Mouse (Mus musculus): ENCODE data around the gene Bst2. TPM values are rescaled to one million over a fixed set of nuclear protein-coding genes. Genes with fewer than 3 reads are reported as not detected.
A peak's percentile ranks its signal among the peaks of the same experiment; 100 is the strongest.
"Not testable (repeated sequence)": the region's sequence is repeated elsewhere in the genome, so short reads cannot be mapped to it uniquely, and the experiment has no call there.

Gene Bst2
- polyA plus RNA-seq, 1 experiment: 17.3 TPM

DNA sequence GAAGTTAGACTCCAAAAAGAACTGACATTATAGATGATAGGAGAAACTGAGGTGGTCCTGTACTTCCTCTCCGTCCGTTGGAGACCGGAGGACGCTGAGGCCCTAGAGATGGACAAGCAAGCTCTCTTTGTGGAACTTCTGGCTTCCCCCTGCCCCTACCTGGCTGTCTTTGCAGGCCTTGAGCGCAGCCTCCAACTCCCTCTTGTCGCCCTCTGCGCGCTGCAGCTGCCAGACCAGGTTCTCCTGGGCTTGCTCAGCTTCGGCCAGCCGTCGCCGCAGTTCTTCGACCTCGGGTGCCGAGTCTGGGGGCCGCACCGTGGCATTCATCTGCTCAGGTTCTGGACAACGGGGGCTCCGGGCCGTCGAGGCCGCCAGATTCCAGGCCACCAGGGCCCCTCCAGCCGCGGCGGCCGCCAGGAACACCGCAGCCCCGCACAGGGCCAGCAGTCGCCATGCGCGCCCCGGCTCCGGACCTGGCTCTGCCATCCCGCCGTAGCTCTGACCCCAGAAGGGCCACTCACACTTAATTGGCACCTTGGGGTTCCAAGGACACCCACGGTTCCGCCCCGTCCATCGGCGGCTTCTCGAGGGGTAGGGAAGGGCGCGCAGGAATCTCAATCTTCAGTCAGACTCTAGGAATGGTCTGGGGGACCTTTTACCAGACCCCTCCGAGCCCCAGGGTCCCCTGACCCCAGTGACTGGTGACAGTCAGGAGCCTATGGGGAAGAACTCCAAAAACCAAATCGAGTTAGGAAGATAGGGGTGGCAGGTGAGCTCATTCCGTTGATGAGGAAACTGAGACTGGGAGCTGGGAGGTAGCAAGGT is 11.8 kb downstream of the Bst2 start, which contains the start of gene Ccdc194:
Gene Ccdc194, minus strand, starts transcription at position 486 of the 825 bp plus-strand sequence.
- TF ChIP-seq POLR2A (IDR thresholded peaks at IDR 0.05; ENCODE audit: borderline replicate concordance, insufficient read depth, low read length): no peak
- TF ChIP-seq CTCF (IDR thresholded peaks at IDR 0.05; ENCODE audit: borderline replicate concordance, insufficient read depth, low read depth, low read length): no peak
- Histone ChIP-seq H3K4me3 (replicated peaks; ENCODE audit: insufficient read depth, low read depth, low read length) (no peak within 1 kb of the TSS), H3K27me3 (ENCODE audit: control insufficient read depth, insufficient read depth, low read length) (peaks cover 8% of the 10 kb centered on the region; the same call in 1 of the 2 replicates), H3K4me1 (ENCODE audit: control insufficient read depth, insufficient read depth, low read length) (no peaks in the 10 kb centered on the region; the same call in 1 of the 2 replicates), H3K27ac (ENCODE audit: insufficient read depth, low read length) (no peak within 1 kb of the TSS)
- WGBS: 9% methylated on average over 46 of the region's 46 CpGs
- no peak for DNase-seq

DNA sequence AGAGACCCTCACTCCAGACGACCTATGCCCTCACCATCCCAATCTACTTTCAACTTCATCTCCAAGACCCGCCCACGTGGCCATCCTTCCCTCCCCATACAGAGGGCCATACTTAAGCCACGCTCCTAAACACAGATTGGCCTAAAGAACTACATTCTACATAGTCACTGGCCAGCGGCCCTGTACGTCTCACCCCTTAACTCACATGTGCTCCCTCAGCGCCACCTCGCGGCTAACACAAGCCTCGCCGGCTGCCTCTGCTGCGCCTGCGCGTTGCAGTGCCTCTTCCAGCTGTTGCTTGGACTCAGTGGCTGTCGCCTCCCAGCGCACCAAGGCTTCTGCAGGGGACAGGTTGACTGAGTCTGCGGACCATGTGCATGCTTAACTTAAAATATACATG is 15.6 kb downstream of the Bst2 start:
- no peak overlapping the region for H3K4me3 ChIP-seq (replicated peaks; ENCODE audit: insufficient read depth, low read depth, low read length)
- DNase-seq: peak; percentile 86 to 93
- H3K27me3 ChIP-seq (ENCODE audit: control insufficient read depth, insufficient read depth, low read length): peaks cover 8% of the 10 kb centered on the region; the same call in 1 of the 2 replicates
- 2% methylated on average over 17 of the region's 17 CpGs for WGBS
- H3K27ac ChIP-seq (ENCODE audit: insufficient read depth, low read length): no peak overlapping the region
- TF ChIP-seq CTCF (IDR thresholded peaks at IDR 0.05; ENCODE audit: borderline replicate concordance, insufficient read depth, low read depth, low read length): peak; percentile 94
- TF ChIP-seq POLR2A (IDR thresholded peaks at IDR 0.05; ENCODE audit: borderline replicate concordance, insufficient read depth, low read length): no peak
- H3K4me1 ChIP-seq (ENCODE audit: control insufficient read depth, insufficient read depth, low read length): no peaks in the 10 kb centered on the region; the same call in 1 of the 2 replicates

DNA sequence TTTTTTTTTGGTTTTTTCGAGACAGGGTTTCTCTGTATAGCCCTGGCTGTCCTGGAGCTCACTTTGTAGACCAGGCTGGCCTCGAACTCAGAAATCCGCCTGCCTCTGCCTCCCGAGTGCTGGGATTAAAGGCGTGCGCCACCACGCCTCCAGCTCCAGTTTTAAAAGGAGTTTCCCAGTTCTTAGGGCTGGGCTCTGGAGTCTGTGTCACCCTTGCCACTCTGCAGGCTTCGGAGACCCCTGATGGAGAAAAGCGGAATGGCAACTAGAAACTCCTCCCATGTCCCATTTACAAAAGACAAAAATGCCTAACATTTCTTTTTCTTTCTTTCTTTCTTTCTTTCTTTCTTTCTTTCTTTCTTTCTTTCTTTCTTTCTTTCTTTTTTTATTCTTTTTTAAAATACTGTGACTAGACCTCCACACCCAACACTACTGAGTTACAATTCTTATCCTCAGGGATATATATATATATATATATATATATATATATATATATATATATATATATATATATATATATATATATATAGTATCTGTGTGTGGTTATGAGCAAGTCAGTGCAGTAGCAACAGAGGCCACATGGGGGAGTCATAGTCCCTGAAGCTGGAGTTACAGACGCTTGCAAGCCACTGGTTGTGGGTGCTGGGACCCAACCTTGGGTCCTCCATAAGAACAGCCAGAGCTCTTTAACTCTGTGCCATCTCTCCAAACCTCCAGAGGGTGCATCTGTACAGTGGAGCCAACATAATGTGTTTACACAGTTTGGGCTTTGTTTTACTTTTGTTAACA is 18.0 kb downstream of the Bst2 start:
- H3K4me3 ChIP-seq (replicated peaks; ENCODE audit: insufficient read depth, low read depth, low read length); H3K27ac ChIP-seq (ENCODE audit: insufficient read depth, low read length); H3K4me1 ChIP-seq (ENCODE audit: control insufficient read depth, insufficient read depth, low read length); H3K27me3 ChIP-seq (ENCODE audit: control insufficient read depth, insufficient read depth, low read length): not testable (repeated sequence)
- peak in 1 of 2 experiments; percentile 44 for DNase-seq
- WGBS: 33% methylated on average over 10 of the region's 10 CpGs
- TF ChIP-seq CTCF (IDR thresholded peaks at IDR 0.05; ENCODE audit: borderline replicate concordance, insufficient read depth, low read depth, low read length): peak; percentile 66

DNA sequence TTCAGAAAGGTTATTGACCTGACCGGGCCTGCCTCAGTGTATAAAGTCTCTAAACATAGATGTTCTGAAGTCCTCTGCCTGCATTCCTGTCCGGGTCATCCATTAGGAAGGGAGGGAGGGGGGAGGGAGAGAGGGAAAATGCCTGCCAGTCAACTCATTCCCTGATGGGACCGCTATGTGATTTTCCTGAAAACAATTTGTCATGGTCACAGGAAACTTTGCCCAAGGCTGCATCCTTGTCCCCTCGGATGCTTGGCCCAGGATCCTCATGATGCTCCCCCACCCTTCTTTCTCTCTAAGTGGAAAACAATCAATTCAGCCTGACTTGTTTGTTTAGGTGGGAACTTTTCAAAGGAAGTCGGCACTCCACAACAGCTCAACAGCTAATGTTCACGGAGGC is 20.5 kb downstream of the Bst2 start:
- WGBS: 32% methylated on average over 6 of the region's 6 CpGs
- Histone ChIP-seq H3K4me1 (ENCODE audit: control insufficient read depth, insufficient read depth, low read length) (no peaks in the 10 kb centered on the region), H3K4me3 (replicated peaks; ENCODE audit: insufficient read depth, low read depth, low read length) (no peak overlapping the region), H3K27me3 (ENCODE audit: control insufficient read depth, insufficient read depth, low read length) (no peaks in the 10 kb centered on the region), H3K27ac (ENCODE audit: insufficient read depth, low read length) (no peak overlapping the region)
- TF ChIP-seq CTCF (IDR thresholded peaks at IDR 0.05; ENCODE audit: borderline replicate concordance, insufficient read depth, low read depth, low read length) (no peak), POLR2A (IDR thresholded peaks at IDR 0.05; ENCODE audit: borderline replicate concordance, insufficient read depth, low read length) (no peak)
- DNase-seq: no peak

DNA sequence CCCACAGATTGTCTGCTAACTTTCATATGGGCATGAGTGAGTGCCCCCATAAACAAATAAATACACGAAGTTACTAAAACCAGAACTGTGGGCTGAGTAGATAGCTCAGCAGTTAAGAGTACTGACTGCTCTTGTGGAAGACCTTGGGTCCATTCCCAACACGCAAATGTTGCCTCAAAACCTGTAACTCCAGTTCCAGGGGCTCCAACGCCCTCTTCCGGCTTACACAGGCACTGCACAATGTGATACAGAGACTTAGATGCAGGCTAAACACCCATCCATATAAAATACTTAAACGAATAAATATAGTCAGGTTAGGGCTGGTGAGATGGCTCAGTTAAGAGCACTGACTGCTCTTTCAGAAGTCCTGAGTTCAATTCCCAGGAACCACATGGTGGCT is 22.2 kb downstream of the Bst2 start:
- no peaks in the 10 kb centered on the region for H3K4me1 ChIP-seq (ENCODE audit: control insufficient read depth, insufficient read depth, low read length)
- H3K4me3 ChIP-seq (replicated peaks; ENCODE audit: insufficient read depth, low read depth, low read length): no peak overlapping the region
- 68% methylated on average over 5 of the region's 5 CpGs for WGBS
- H3K27ac ChIP-seq (ENCODE audit: insufficient read depth, low read length): no peak overlapping the region
- TF ChIP-seq POLR2A (IDR thresholded peaks at IDR 0.05; ENCODE audit: borderline replicate concordance, insufficient read depth, low read length): no peak
- no peak for TF ChIP-seq CTCF (IDR thresholded peaks at IDR 0.05; ENCODE audit: borderline replicate concordance, insufficient read depth, low read depth, low read length)
- no peaks in the 10 kb centered on the region for H3K27me3 ChIP-seq (ENCODE audit: control insufficient read depth, insufficient read depth, low read length)
- DNase-seq: no peak

DNA sequence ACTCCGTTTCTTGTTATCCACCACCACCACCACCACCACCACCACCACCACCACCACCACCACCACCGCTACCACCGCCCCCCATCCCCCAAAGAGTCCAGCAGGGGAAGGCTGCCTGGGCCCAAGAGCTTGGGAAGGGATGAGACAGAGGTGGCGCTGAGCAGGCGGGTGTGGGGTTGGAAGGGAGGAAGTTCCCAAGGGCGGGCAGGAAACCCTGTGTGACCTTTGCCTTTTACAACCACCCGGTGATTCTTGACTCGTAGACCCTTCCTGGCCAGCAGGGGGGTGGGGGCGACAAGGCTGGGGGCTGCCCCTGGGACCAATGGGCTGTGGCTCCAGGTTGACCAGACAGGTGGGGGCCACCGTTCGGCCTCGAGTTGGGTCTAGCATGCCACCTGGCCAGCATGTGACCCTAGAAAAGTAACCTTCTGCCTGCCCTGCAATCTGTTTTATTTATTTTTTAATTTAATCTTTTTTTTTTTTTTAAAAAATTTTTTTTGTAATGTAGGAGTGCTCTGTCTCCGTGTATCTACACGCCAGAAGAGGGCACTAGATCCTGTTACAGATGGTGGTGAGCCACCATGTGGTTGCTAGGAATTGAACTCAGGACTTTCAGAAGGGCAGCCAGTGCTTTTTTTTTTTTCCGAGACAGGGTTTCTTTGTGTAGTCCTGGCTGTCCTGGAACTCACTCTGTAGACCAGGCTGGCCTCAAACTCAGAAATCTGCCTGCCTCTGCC is 24.1 kb downstream of the Bst2 start:
- no peak for TF ChIP-seq POLR2A (IDR thresholded peaks at IDR 0.05; ENCODE audit: borderline replicate concordance, insufficient read depth, low read length)
- TF ChIP-seq CTCF (IDR thresholded peaks at IDR 0.05; ENCODE audit: borderline replicate concordance, insufficient read depth, low read depth, low read length): no peak
- Histone ChIP-seq H3K4me1 (ENCODE audit: control insufficient read depth, insufficient read depth, low read length) (no peaks in the 10 kb centered on the region), H3K4me3 (replicated peaks; ENCODE audit: insufficient read depth, low read depth, low read length) (no peak overlapping the region), H3K27me3 (ENCODE audit: control insufficient read depth, insufficient read depth, low read length) (no peaks in the 10 kb centered on the region), H3K27ac (ENCODE audit: insufficient read depth, low read length) (no peak overlapping the region)
- WGBS: 78% methylated on average over 15 of the region's 15 CpGs
- DNase-seq: no peak

DNA sequence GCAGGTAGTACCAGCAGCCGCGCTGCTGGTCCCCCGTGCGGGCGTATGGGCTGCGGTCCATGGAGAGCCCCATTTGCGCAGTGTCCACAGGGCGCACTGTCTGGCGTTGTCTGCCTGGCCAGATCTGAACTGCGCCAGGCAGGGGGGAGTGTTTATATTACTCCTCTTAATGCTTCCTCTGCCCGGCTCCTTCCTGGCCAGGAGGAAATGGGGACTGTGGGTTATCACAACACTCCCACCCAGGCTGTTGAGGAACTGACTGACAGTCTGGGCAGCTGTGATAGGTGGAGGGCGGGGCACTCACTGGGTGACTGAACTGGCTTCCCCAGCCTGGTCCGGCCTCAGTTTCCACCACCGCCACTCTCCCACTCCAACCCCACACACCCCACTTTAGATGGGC is 25.6 kb downstream of the Bst2 start, which contains the start of gene Plvap:
Gene Plvap, minus strand, starts transcription at position 109 of the 400 bp plus-strand sequence.
- 72% methylated on average over 14 of the region's 14 CpGs for WGBS

More for the DNA sequence above, 25.6 kb downstream of the Bst2 start, which contains the start of gene Plvap:
- no peak for DNase-seq
- TF ChIP-seq POLR2A (IDR thresholded peaks at IDR 0.05; ENCODE audit: borderline replicate concordance, insufficient read depth, low read length): no peak
- TF ChIP-seq CTCF (IDR thresholded peaks at IDR 0.05; ENCODE audit: borderline replicate concordance, insufficient read depth, low read depth, low read length): no peak
- Histone ChIP-seq H3K27ac (ENCODE audit: insufficient read depth, low read length) (no peak within 1 kb of the TSS), H3K27me3 (ENCODE audit: control insufficient read depth, insufficient read depth, low read length) (no peaks in the 10 kb centered on the region), H3K4me1 (ENCODE audit: control insufficient read depth, insufficient read depth, low read length) (0 out of 2 replicates have a peak, but pooled peaks cover under 1% of the 10 kb centered on the region), H3K4me3 (replicated peaks; ENCODE audit: insufficient read depth, low read depth, low read length) (no peak within 1 kb of the TSS)
